Mouse (Mus musculus) heart, postnatal 0 days (tissue): Measurements from ENCODE around the gene Gprin2.

Source experiments
- CTCF ChIP-seq: IDR thresholded peaks from 2 replicates; pipeline ENCODE4 v1.5.1; 2016; ENCODE audit warnings: antibody characterized with exemption, control low read depth, low read depth
- EP300 ChIP-seq: IDR thresholded peaks from 2 replicates; pipeline ENCODE4 v1.6.1; 2016; ENCODE audit warnings: antibody characterized with exemption, low read depth

DNA sequence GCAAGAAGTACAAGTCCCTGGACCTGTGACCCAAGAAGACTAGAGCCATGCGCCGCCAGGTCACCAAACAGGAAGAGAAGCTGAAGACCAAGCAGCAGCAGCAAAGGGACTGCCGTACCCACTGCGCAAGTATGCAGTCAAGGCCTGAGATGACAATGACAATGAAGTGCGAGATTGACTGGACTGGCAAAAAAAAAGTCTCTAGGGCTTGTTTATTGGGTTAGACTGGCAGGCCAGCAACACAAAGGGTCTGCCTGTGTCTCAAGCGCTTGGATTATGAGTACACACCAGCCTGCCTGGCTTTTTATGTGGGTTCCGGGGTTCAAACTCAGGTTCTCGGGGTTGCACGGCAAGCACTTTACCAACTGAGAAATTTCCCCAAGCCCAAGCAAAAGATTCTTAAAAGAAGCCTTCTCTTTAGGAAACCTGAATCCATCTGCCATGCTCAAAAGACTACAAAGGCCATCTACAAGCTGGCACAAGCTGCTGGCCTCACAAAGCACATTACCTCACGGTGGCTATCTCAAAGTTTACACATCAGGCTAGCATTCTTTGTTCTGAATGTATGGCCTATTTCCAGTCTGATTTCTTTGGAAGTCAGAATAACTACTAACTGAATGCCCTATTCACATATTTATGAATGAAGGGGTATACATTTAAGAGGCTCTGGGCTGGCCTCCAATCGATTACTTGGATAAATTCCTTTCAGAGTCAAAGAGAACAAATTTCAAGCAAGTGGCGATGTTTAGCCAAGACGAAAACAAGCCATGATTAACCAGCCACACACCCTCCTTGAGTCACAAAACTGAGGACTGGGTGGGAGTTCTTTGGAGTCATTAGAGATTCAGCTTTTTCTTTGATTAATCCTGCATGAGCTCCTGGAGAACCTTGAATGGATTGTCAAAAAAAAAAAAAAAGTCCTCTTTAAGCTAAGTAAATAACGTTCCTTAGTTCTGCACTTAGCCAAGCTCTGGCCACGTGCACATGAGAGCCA, 61.5 kb downstream of the Gprin2 start:
- TF ChIP-seq CTCF, result no peak
- no peak for TF ChIP-seq EP300
